Mouse (Mus musculus): ENCODE results near the gene Loxl1. TPM values are rescaled to one million over a fixed set of nuclear protein-coding genes. Genes with fewer than 3 reads are reported as not detected.

The Loxl1 gene
- total RNA-seq, 2 experiments from 2014 or later: 29.2 to 46.7 TPM

Other genes with a start within 250 kb of the Loxl1 start
- gene Stra6, start 249.4 kb downstream of the Loxl1 start, total RNA-seq (2021): under 1 TPM; 0.16 to 0.29 TPM
- gene Ccdc33, start 194.4 kb downstream of the Loxl1 start, total RNA-seq (2021): not detected
- gene Islr, start 108.9 kb downstream of the Loxl1 start, total RNA-seq (2021): 10 to 100 TPM; 58.1 to 77.5 TPM
- gene Islr2, start 108.9 kb downstream of the Loxl1 start, total RNA-seq (2021): 1 to 10 TPM; 3.1 to 5.8 TPM
- 1 to 10 TPM; 5.2 to 7.5 TPM for gene Pml, start 63.4 kb downstream of the Loxl1 start, total RNA-seq (2021)
- 1 to 10 TPM; 7.0 to 8.7 TPM for gene Stoml1, start 60.0 kb downstream of the Loxl1 start, total RNA-seq (2021)
- gene Tbc1d21, start 57.3 kb upstream of the Loxl1 start, total RNA-seq (2021): not detected
- 1 to 10 TPM; 6.4 to 7.1 TPM for gene Insyn1, start 175.4 kb upstream of the Loxl1 start, total RNA-seq (2021)
- 10 to 100 TPM; 15.6 to 25.1 TPM for gene Cd276, start 242.3 kb upstream of the Loxl1 start, total RNA-seq (2021)